Mouse (Mus musculus): Measurements from ENCODE around the gene Fos.

DNA sequence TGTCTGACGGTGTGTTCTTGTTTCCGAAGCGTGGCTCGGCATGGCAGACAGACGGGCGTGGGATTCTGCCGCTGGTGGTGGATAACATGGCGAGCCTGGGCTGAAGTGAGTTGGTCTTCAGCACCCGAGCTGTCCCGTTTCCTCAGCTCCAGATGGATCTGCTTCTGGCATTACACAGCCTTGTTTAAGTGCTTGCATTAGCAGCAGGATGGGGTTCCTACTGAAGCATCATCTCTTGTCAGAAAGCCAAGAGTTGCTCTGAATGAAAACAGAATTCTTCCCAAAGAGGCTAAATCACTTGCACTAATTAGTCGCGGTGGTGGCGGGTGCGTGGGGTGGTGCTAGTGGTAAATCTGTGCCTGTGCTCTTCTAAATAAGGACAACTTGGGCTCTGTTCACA is 5.8 kb upstream of the Fos start:
- TF ChIP-seq POLR2A (IDR thresholded peaks at IDR 0.05; ENCODE audit: borderline replicate concordance, insufficient read depth, low read length) (no peak), CTCF (IDR thresholded peaks at IDR 0.05; ENCODE audit: borderline replicate concordance, insufficient read depth, low read depth, low read length) (no peak)

All from cerebellum, adult 2 months (tissue).